Mouse (Mus musculus) myocyte (in vitro differentiated cells): Measurements from ENCODE around the gene Zfp786. TPM values are rescaled to one million over a fixed set of nuclear protein-coding genes. Genes with fewer than 3 reads are reported as not detected.

Experiments
- polyA plus RNA-seq: library from polyadenylated mRNA; unstranded; fragments of >200 nt; fragmentation: generic; extraction: Trizol; gene quantifications from one replicate; pipeline ENCODE4 v1.2.1, GENCODE M21; 2012; ENCODE audit warnings: missing spikeins

Zfp786 gene
- polyA plus RNA-seq, 1 experiment: 0.30 TPM

Other genes with a start within 250 kb of the Zfp786 start
- 19.3 TPM for gene Ezh2, start 235.5 kb downstream of the Zfp786 start, polyA plus RNA-seq
- gene Pdia4, start 17.4 kb downstream of the Zfp786 start, polyA plus RNA-seq: 49.3 TPM
- 2.2 TPM for gene Zfp398, start 4.8 kb upstream of the Zfp786 start, polyA plus RNA-seq
- gene Zfp282, start 46.3 kb upstream of the Zfp786 start, polyA plus RNA-seq: 22.4 TPM
- gene Zfp212, start 89.6 kb upstream of the Zfp786 start, polyA plus RNA-seq: 9.7 TPM
- 1.5 TPM for gene Zfp956, start 122.5 kb upstream of the Zfp786 start, polyA plus RNA-seq
- gene Zfp777, start 218.0 kb upstream of the Zfp786 start, polyA plus RNA-seq: 22.7 TPM